Mouse (Mus musculus) liver, adult 2 months (tissue): ENCODE measurements around the gene Dytn.

ENCODE experiments used
- CTCF ChIP-seq: fragments of 200-500 bp; IDR thresholded peaks from 2 replicates; pipeline ENCODE4 v1.5.1; 2011; ENCODE audit warnings: low read depth, low read length, control low read depth
- POLR2A ChIP-seq: fragments of 200-500 bp; IDR thresholded peaks from 2 replicates; pipeline ENCODE4 v1.6.1; 2011; ENCODE audit warnings: low read length, control low read depth; ENCODE audit not compliant: insufficient read depth; ENCODE audit errors: extremely low read depth

DNA sequence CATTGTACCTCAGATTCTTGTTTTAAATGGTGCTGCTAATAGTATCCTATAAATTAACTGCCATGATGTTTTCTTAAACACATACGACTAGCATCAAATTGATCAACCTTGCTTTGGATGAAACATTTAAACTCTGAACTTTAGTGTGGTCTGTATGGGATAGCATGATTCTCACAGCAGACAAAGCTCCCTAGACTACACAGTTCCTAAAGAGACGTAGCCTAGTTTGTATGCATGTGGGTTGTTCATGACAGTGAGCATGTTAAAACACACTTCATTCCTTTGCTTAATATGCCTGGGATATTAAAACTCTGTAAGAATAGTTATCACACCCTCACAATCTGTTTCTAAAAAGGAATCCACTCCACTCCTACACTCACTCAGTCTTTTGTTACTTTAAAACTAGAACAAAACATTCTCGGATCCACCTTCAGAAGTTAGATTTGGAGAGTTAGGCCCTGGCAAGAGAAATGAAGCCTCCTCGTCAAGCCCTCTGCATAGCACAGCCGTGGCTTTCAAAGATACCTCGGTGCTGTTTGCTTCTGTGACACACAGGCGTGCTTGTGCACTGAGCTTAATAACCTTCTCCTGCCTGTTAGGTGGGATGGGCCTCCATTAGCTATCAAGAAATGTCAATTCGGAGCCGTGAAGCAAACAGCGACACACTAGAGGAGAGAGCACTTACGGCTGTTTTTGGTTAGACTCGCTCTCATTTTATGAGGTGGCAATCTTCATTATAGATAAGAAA lies 112.7 kb downstream of the Dytn start:
- TF ChIP-seq POLR2A (no peak), CTCF (no peak)
